Mouse (Mus musculus): ENCODE data around the gene Fndc3b. TPM values are rescaled to one million over a fixed set of nuclear protein-coding genes. Genes with fewer than 3 reads are reported as not detected.

The Fndc3b gene
- polyA plus RNA-seq (2012; ENCODE audit: insufficient read depth, insufficient read length, missing spikeins) = 6.4 and 13.2 TPM in 2 replicates

GRCm38 (mm10) chr3:27710648-27711428, at the start of gene Fndc3b:
Gene Fndc3b, minus strand, starts transcription at chr3:27711307.
- Histone ChIP-seq H3K27ac (replicated peaks; ENCODE audit: low read depth, low read length) (peak within 1 kb of the TSS; percentile 75), H3K4me3 (ENCODE audit: insufficient read depth, low read depth, low read length) (peak within 1 kb of the TSS; percentile 80), H3K4me1 (ENCODE audit: control insufficient read depth, insufficient read depth, insufficient read length, low read length) (0 out of 2 replicates have a peak, but pooled peaks cover 4% of the 10 kb centered on the region)

DNA sequence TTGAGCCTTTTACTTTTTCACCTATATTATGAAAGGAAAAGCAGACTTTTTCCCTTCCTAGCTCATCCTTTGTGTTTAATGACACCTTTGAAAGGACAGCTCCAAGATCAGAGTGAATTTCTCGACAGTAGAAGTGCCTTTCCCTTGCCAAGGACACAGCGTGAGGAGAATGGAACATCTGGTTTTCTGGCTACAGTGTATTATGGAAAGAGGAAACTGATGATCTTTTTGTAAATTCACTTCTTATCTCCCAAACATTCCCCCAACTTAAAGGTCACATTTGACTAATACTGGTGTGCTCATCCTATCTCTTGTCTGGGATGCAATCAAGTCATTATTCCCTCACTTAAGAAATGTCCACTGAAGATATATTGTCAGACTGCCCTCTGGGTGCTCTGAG, 49.2 kb upstream of the Fndc3b start:
- no peak overlapping the region for H3K4me3 ChIP-seq (ENCODE audit: insufficient read depth, low read depth, low read length)
- H3K4me1 ChIP-seq (ENCODE audit: control insufficient read depth, insufficient read depth, insufficient read length, low read length) = no peaks in the 10 kb centered on the region
- H3K27ac ChIP-seq (replicated peaks; ENCODE audit: low read depth, low read length) = no peak overlapping the region

GRCm38 (mm10) chr3:27758976-27759375, 47.9 kb upstream of the Fndc3b start:
- H3K27ac ChIP-seq (replicated peaks; ENCODE audit: low read depth, low read length) = no peak overlapping the region
- H3K4me1 ChIP-seq (ENCODE audit: control insufficient read depth, insufficient read depth, insufficient read length, low read length) = no peaks in the 10 kb centered on the region
- no peak overlapping the region for H3K4me3 ChIP-seq (ENCODE audit: insufficient read depth, low read depth, low read length)

DNA sequence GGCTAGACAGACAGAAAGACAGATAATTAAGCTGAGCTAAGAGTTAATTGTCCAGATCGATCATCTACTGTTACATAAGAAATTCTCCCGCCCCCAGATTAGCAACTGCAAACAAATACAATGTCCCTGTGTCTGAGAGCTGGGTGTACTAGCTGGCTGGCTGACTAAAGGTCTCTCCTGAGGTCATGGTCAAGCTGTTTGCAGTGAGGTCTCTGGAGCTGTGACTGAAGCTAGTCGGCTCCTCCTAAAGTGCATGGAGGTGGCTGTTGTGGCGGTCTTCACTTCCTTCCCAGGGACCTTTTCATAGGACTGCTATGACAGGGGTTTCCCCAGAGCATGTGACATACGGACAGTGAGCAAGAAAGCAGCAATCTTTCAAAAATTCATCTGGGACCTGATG, 40.5 kb upstream of the Fndc3b start:
- H3K4me3 ChIP-seq (ENCODE audit: insufficient read depth, low read depth, low read length) = no peak overlapping the region
- no peaks in the 10 kb centered on the region for H3K4me1 ChIP-seq (ENCODE audit: control insufficient read depth, insufficient read depth, insufficient read length, low read length)
- no peak overlapping the region for H3K27ac ChIP-seq (replicated peaks; ENCODE audit: low read depth, low read length)

DNA sequence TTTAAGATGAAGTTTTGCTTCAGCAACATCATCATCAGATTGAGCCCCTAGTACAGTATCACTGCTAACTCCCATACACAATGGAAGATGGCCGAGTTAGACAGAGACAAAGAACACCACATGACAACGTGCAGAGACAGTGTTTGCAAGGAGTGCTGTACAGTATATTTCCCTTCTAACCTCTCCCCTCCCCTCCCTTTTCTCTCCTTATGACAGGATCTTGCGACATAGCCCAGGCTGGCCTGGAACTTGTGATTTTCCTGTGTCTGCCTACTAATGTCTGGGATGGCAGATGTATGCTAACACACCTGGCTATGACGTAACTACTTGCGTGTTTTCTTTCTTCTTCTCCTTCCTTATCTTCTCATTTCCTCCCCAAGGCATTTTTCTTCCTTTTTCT, 40.0 kb upstream of the Fndc3b start:
- Histone ChIP-seq H3K4me1 (ENCODE audit: control insufficient read depth, insufficient read depth, insufficient read length, low read length) (no peaks in the 10 kb centered on the region), H3K4me3 (ENCODE audit: insufficient read depth, low read depth, low read length) (no peak overlapping the region), H3K27ac (replicated peaks; ENCODE audit: low read depth, low read length) (no peak overlapping the region)

- Histone ChIP-seq H3K4me1 (ENCODE audit: control insufficient read depth, insufficient read depth, insufficient read length, low read length) (0 out of 2 replicates have a peak, but pooled peaks cover 2% of the 10 kb centered on the region), H3K4me3 (ENCODE audit: insufficient read depth, low read depth, low read length) (no peak overlapping the region), H3K27ac (replicated peaks; ENCODE audit: low read depth, low read length) (no peak overlapping the region)
Measured at GRCm38 (mm10) chr3:27745651-27746050, 34.5 kb upstream of the Fndc3b start.

GRCm38 (mm10) chr3:27744754-27745153, 33.6 kb upstream of the Fndc3b start:
- H3K4me1 ChIP-seq (ENCODE audit: control insufficient read depth, insufficient read depth, insufficient read length, low read length) = 0 out of 2 replicates have a peak, but pooled peaks cover 2% of the 10 kb centered on the region
- H3K27ac ChIP-seq (replicated peaks; ENCODE audit: low read depth, low read length) = no peak overlapping the region
- no peak overlapping the region for H3K4me3 ChIP-seq (ENCODE audit: insufficient read depth, low read depth, low read length)

GRCm38 (mm10) chr3:27743271-27744145, 32.4 kb upstream of the Fndc3b start:
- Histone ChIP-seq H3K4me3 (ENCODE audit: insufficient read depth, low read depth, low read length) (no peak overlapping the region), H3K27ac (replicated peaks; ENCODE audit: low read depth, low read length) (no peak overlapping the region; the same call in 1 of the 2 replicates), H3K4me1 (ENCODE audit: control insufficient read depth, insufficient read depth, insufficient read length, low read length) (0 out of 2 replicates have a peak, but pooled peaks cover 2% of the 10 kb centered on the region)

GRCm38 (mm10) chr3:27742124-27742523, 31.0 kb upstream of the Fndc3b start:
- 0 out of 2 replicates have a peak overlapping the region, but pooled peaks have one; percentile 17 for H3K27ac ChIP-seq (replicated peaks; ENCODE audit: low read depth, low read length)
- H3K4me1 ChIP-seq (ENCODE audit: control insufficient read depth, insufficient read depth, insufficient read length, low read length) = 0 out of 2 replicates have a peak, but pooled peaks cover 2% of the 10 kb centered on the region
- H3K4me3 ChIP-seq (ENCODE audit: insufficient read depth, low read depth, low read length) = no peak overlapping the region

- no peak overlapping the region for H3K4me3 ChIP-seq (ENCODE audit: insufficient read depth, low read depth, low read length)
- H3K27ac ChIP-seq (replicated peaks; ENCODE audit: low read depth, low read length) = no peak overlapping the region
- H3K4me1 ChIP-seq (ENCODE audit: control insufficient read depth, insufficient read depth, insufficient read length, low read length) = 0 out of 2 replicates have a peak, but pooled peaks cover 2% of the 10 kb centered on the region
Measured at GRCm38 (mm10) chr3:27740136-27740535, 29.0 kb upstream of the Fndc3b start.

- H3K4me3 ChIP-seq (ENCODE audit: insufficient read depth, low read depth, low read length) = no peak overlapping the region
- no peak overlapping the region for H3K27ac ChIP-seq (replicated peaks; ENCODE audit: low read depth, low read length)
- no peaks in the 10 kb centered on the region for H3K4me1 ChIP-seq (ENCODE audit: control insufficient read depth, insufficient read depth, insufficient read length, low read length)
Measured at GRCm38 (mm10) chr3:27736180-27736579, 25.1 kb upstream of the Fndc3b start.

- Histone ChIP-seq H3K4me1 (ENCODE audit: control insufficient read depth, insufficient read depth, insufficient read length, low read length) (no peaks in the 10 kb centered on the region), H3K4me3 (ENCODE audit: insufficient read depth, low read depth, low read length) (no peak overlapping the region), H3K27ac (replicated peaks; ENCODE audit: low read depth, low read length) (no peak overlapping the region)
Measured at GRCm38 (mm10) chr3:27735113-27735512, 24.0 kb upstream of the Fndc3b start.

GRCm38 (mm10) chr3:27728798-27729782, 18.0 kb upstream of the Fndc3b start:
- H3K27ac ChIP-seq (replicated peaks; ENCODE audit: low read depth, low read length) = no peak overlapping the region
- no peak overlapping the region for H3K4me3 ChIP-seq (ENCODE audit: insufficient read depth, low read depth, low read length)
- H3K4me1 ChIP-seq (ENCODE audit: control insufficient read depth, insufficient read depth, insufficient read length, low read length) = no peaks in the 10 kb centered on the region

GRCm38 (mm10) chr3:27728176-27728575, 17.1 kb upstream of the Fndc3b start:
- Histone ChIP-seq H3K4me1 (ENCODE audit: control insufficient read depth, insufficient read depth, insufficient read length, low read length) (no peaks in the 10 kb centered on the region), H3K4me3 (ENCODE audit: insufficient read depth, low read depth, low read length) (no peak overlapping the region)

More at GRCm38 (mm10) chr3:27728176-27728575, 17.1 kb upstream of the Fndc3b start:
- H3K27ac ChIP-seq (replicated peaks; ENCODE audit: low read depth, low read length) = no peak overlapping the region
